Mouse (Mus musculus) spleen, adult 12 weeks (tissue): ENCODE results near the gene D17H6S53E.

ENCODE experiments used
- DNase-seq: peaks from one replicate; pipeline ENCODE4 v3.0.0; 2022; ENCODE audit warnings: low spot score

D17H6S53E gene

GRCm38 (mm10) chr17:35132174-35132560 lies 6.0 kb downstream of the D17H6S53E start:
- DNase-seq, result no peak

GRCm38 (mm10) chr17:35133517-35133916 lies 7.3 kb downstream of the D17H6S53E start:
- no peak for DNase-seq

GRCm38 (mm10) chr17:35134801-35135590 lies 8.8 kb downstream of the D17H6S53E start, which contains the start of gene Bag6:
Gene Bag6, plus strand, starts transcription at chr17:35135178.
- peak; percentile 95 for DNase-seq

GRCm38 (mm10) chr17:35135591-35136320 lies 9.6 kb downstream of the D17H6S53E start:
- DNase-seq, result no peak

GRCm38 (mm10) chr17:35139269-35139668 lies 13.1 kb downstream of the D17H6S53E start:
- DNase-seq, result no peak

GRCm38 (mm10) chr17:35140490-35140996 lies 14.4 kb downstream of the D17H6S53E start:
- no peak for DNase-seq

- DNase-seq, result no peak
Observed at GRCm38 (mm10) chr17:35141971-35142370, 15.8 kb downstream of the D17H6S53E start.

- DNase-seq, result no peak
Observed at GRCm38 (mm10) chr17:35146139-35146538, 20.0 kb downstream of the D17H6S53E start.

GRCm38 (mm10) chr17:35147348-35147747 lies 21.2 kb downstream of the D17H6S53E start:
- no peak for DNase-seq

- no peak for DNase-seq
Observed at GRCm38 (mm10) chr17:35147922-35148639, 21.9 kb downstream of the D17H6S53E start.

GRCm38 (mm10) chr17:35152121-35152520 lies 25.9 kb downstream of the D17H6S53E start:
- DNase-seq, result no peak

- no peak for DNase-seq
Observed at GRCm38 (mm10) chr17:35153077-35153476, 26.9 kb downstream of the D17H6S53E start.

GRCm38 (mm10) chr17:35153931-35154330 lies 27.8 kb downstream of the D17H6S53E start:
- no peak for DNase-seq

- no peak for DNase-seq
Observed at GRCm38 (mm10) chr17:35154616-35155015, 28.4 kb downstream of the D17H6S53E start.

GRCm38 (mm10) chr17:35155451-35155850 lies 29.3 kb downstream of the D17H6S53E start:
- DNase-seq, result no peak

GRCm38 (mm10) chr17:35156461-35157200 lies 30.5 kb downstream of the D17H6S53E start:
- DNase-seq, result no peak

GRCm38 (mm10) chr17:35157254-35157653 lies 31.1 kb downstream of the D17H6S53E start:
- no peak for DNase-seq

GRCm38 (mm10) chr17:35157661-35158175 lies 31.5 kb downstream of the D17H6S53E start:
- DNase-seq, result no peak

- no peak for DNase-seq
Observed at GRCm38 (mm10) chr17:35158850-35159593, 32.8 kb downstream of the D17H6S53E start.

- DNase-seq, result no peak
Observed at GRCm38 (mm10) chr17:35159638-35160037, 33.5 kb downstream of the D17H6S53E start.

GRCm38 (mm10) chr17:35161421-35161820 lies 35.2 kb downstream of the D17H6S53E start:
- no peak for DNase-seq
